Mouse (Mus musculus) granulocyte monocyte progenitor cell, adult 5-6 weeks (primary cell): ENCODE results near the gene 1110008P14Rik. TPM values are rescaled to one million over a fixed set of nuclear protein-coding genes. Genes with fewer than 3 reads are reported as not detected.
"Not testable (repeated sequence)": the region's sequence is repeated elsewhere in the genome, so short reads cannot be mapped to it uniquely, and the experiment has no call there.

Experiments
- ATAC-seq: replicated peaks from 2 replicates; pipeline ENCODE4 v1.8.0; 2016; ENCODE audit warnings: mild to moderate bottlenecking, moderate TSS enrichment, inconsistent platforms; ENCODE audit not compliant: poor library complexity, severe bottlenecking
- total RNA-seq, 2 experiments: library from RNA; stranded (forward) in 1 of 2; stranded (reverse) in 1 of 2; fragments of 200-712, 200-1000 nt in 1 of 2; fragments of >200 nt in 1 of 2; fragmentation: Nextera tagmentation in 1 of 2; gene quantifications; 2 replicates each; pipeline ENCODE4 v1.2.3; 2014 to 2017

The 1110008P14Rik gene
- total RNA-seq, 2 experiments from 2014 or later, result 5.5 to 20.7 TPM

DNA sequence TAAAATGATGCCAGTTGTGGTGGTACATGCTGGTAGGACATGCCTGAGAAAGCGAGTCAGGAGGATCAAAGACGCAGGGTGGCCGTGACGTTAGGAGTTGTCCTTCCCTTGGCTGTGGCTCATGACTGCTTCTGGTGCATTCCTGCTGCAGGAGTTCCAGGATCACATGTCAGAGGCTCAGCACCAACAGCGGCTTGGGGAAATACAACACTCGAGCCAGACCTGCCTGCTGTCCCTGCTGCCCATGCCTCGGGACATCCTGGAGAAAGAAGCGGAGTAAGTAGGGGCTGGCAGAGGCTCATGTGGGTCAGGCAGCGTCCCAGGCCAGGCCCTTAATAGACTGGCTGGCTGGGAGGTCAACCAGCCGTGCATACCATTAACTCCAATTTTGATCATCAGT lies 7.5 kb downstream of the 1110008P14Rik start:
- ATAC-seq, result no peak

- no peak for ATAC-seq
These were observed 14.4 kb downstream of the 1110008P14Rik start for GRCm38 (mm10) chr2:32367315-32367714.

- ATAC-seq, result no peak
These were observed 17.6 kb downstream of the 1110008P14Rik start for GRCm38 (mm10) chr2:32364121-32364520.

DNA sequence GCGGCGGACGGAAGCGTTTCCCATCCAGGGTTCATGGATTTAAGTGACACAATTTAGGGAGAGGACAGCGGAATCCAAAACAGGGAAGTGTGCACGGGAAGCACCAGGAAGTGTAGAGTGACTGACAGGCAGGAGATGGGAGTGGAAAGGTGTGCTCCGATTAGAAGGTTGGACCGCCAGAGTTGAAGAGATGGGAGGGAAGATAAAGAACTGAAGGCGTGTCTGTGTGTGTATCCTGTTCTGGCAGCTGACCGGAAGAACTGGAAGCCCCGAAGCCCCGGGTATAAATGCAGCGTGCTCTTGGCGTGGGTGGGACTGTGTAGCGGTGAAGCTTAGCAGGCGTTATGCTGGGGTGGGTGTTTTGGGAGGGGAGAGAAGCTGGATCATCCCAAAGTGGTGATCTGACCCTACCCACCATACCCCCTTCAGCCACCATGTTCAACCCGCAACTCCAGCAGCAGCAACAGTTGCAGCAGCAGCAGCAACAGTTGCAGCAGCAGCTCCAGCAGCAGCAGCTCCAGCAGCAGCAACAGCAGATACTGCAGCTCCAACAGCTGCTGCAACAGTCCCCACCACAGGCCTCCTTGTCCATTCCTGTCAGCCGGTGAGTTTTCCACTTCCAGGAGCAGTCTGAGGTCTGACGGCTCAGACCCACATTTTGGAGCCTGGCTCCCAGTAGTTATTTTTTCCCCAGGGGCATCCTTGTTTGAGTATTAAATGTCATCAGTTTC lies 18.2 kb downstream of the 1110008P14Rik start:
- peak; percentile 51 for ATAC-seq

- peak; percentile 83 for ATAC-seq
These were observed 18.9 kb downstream of the 1110008P14Rik start for GRCm38 (mm10) chr2:32362817-32363340.

DNA sequence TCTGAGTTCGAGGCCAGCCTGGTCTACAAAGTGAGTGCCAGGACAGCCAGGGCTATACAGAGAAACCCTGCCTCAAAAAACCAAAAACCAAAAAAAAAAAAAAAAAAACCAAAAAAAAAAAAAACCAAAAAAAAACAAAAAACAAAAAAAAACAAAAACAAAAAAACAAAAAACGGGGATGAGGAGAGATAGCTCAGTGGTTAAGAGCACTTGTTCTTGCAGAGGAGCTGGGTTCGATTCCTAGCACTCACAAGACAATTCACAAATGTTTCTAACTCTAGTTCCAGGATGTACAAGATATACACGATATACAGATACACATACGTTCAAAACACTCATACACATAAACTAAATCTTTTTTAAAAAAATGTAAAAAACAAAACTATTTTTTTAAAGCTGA lies 19.5 kb downstream of the 1110008P14Rik start:
- not testable (repeated sequence) for ATAC-seq

DNA sequence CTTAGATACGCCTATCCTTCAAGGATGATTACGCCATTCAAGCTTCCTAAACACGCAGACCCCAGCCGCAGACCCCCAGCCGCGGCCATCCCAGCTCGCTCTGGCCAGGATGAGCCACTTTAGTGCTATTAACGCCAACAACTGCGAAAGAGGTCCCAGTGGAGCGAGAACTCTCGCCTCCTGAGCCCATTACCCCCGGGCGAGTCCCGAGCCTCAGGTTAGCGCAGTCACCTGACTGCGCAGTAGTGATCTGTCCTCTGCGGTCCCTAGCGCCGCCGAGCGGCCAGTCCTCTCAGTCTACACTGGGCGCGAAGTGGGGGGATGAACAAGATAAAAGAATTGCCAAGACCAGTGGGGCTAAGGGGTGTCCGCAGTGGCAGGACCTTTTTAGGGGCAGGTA lies 20.3 kb downstream of the 1110008P14Rik start:
- peak; percentile 34; the same call in 1 of the 2 replicates for ATAC-seq

GRCm38 (mm10) chr2:32360741-32361140 lies 21.0 kb downstream of the 1110008P14Rik start:
- ATAC-seq, result no peak

DNA sequence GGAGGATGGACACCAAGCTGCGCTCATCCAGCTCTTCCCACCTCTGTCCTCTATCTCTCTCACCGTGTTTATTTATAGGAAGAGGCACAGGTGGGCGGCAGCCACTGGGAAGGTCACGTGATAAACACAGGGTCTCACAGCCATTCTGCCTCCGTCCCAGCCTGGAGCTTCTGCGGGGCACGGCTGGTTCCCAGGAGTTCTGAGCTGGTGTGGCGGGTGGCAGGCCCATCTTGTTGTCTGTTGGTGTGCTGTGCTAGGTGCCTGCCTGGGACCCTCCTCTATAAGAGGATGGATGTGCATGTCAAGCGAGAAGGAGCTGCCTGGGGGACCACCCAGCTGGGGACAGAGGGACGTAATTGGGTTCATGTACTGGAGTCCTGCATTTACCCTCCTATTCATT lies 23.4 kb downstream of the 1110008P14Rik start:
- ATAC-seq, result no peak

GRCm38 (mm10) chr2:32357710-32358109 lies 24.0 kb downstream of the 1110008P14Rik start:
- ATAC-seq, result no peak

GRCm38 (mm10) chr2:32356216-32356615 lies 25.5 kb downstream of the 1110008P14Rik start:
- ATAC-seq, result no peak

- ATAC-seq, result no peak
These were observed 27.3 kb downstream of the 1110008P14Rik start for GRCm38 (mm10) chr2:32354336-32354895.

GRCm38 (mm10) chr2:32353836-32354235 lies 27.9 kb downstream of the 1110008P14Rik start:
- ATAC-seq, result no peak

- ATAC-seq, result peak; percentile 79
These were observed 28.7 kb downstream of the 1110008P14Rik start, which contains the start of gene Dnm1 for GRCm38 (mm10) chr2:32353007-32353542. Gene Dnm1 (minus strand): TSS chr2:32353338.

DNA sequence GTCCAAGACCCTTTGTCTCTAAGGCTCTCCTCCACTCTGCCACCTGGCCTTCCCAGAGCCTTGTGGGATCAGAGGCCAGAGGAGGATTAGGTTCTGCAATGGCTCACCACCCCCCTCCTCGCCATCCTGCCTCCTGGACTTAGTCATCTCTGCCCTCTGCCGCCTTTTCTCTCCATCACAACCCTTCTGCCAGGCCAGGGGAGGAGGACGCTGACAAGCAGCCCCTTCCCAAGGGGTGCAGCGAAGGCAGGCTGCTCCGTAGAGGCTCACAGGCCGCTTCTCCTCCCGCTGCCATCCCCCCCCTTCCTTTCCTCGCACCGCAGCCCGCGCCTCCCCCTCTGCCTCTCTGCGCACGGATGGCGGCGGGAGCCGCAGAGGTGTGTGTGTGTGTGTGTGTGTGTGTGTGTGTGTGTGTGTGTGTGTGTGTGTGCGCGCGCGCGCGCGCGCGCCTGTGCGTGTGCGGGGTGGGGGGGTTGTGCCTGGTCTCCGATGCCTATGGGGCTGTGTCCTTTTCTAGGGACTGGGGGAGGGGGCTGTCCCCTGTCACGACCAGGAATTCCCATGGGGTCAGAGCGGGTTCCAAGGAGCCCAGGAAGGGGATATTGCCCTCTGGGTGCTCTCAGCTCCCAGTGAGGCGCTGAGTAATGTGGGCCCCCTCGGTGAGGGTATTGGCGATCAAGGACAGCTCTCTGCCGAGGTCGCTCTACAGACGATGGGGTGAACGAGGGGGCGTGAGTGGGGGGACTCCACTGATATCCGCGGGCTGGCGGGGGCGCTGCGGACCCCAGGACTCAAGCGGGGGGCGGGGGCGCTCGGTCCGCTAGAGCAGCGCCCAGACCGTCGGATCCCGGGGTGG lies 29.4 kb downstream of the 1110008P14Rik start, which contains the start of gene Ciz1:
TSS of gene Ciz1 (plus strand) at position 177 of the 856 bp plus-strand sequence.
- 0 out of 2 replicates have a peak, but pooled peaks have one; percentile 8 for ATAC-seq

GRCm38 (mm10) chr2:32351471-32351961 lies 30.2 kb downstream of the 1110008P14Rik start:
- no peak for ATAC-seq

- peak; percentile 18; the same call in 1 of the 2 replicates for ATAC-seq
These were observed 31.2 kb downstream of the 1110008P14Rik start for GRCm38 (mm10) chr2:32350471-32351051.

GRCm38 (mm10) chr2:32349625-32350255 lies 32.0 kb downstream of the 1110008P14Rik start:
- ATAC-seq, result no peak

GRCm38 (mm10) chr2:32348311-32348710 lies 33.4 kb downstream of the 1110008P14Rik start:
- no peak for ATAC-seq
